Mouse (Mus musculus) embryonic fibroblast, embryonic 13.5 days (primary cell): ENCODE measurements around the gene Gm428.
"Not testable (repeated sequence)": the region's sequence is repeated elsewhere in the genome, so short reads cannot be mapped to it uniquely, and the experiment has no call there.

Experiments used
- CTCF ChIP-seq: IDR thresholded peaks from 2 replicates; pipeline ENCODE4 v1.5.1; 2011; ENCODE audit warnings: mild to moderate bottlenecking, control low read depth, low read length, moderate library complexity, borderline replicate concordance; ENCODE audit not compliant: insufficient read depth
- POLR2A ChIP-seq: IDR thresholded peaks from 2 replicates; pipeline ENCODE4 v1.6.1; 2011; ENCODE audit warnings: low read depth, mild to moderate bottlenecking, control low read depth, low read length, moderate library complexity

DNA sequence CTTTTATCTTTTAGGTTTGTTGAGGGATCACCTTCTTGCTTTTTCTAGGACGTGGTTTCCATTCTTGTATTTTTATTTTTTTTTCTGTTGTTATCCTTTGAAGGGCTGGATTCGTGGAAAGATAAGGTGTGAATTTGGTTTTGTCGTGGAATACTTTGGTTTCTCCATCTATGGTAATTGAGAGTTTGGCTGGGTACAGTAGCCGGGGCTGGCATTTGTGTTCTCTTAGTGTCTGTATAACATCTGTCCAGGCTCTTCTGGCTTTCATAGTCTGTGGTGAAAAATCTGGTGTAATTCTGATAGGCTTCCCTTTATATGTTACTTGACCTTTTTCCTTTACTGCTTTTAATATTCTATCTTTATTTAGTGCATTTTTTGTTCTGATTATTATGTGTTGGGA, 21.5 kb upstream of the Gm428 start:
- not testable (repeated sequence) for TF ChIP-seq CTCF, POLR2A
